Mouse (Mus musculus) urinary bladder, postnatal 10 days (tissue): Measurements from ENCODE around the gene Smc6.
A peak's percentile ranks its signal among the peaks of the same experiment; 100 is the strongest.

ENCODE experiments used
- DNase-seq: peaks from one replicate; pipeline ENCODE4 v3.0.0; 2022; ENCODE audit warnings: low spot score

The Smc6 gene

DNA sequence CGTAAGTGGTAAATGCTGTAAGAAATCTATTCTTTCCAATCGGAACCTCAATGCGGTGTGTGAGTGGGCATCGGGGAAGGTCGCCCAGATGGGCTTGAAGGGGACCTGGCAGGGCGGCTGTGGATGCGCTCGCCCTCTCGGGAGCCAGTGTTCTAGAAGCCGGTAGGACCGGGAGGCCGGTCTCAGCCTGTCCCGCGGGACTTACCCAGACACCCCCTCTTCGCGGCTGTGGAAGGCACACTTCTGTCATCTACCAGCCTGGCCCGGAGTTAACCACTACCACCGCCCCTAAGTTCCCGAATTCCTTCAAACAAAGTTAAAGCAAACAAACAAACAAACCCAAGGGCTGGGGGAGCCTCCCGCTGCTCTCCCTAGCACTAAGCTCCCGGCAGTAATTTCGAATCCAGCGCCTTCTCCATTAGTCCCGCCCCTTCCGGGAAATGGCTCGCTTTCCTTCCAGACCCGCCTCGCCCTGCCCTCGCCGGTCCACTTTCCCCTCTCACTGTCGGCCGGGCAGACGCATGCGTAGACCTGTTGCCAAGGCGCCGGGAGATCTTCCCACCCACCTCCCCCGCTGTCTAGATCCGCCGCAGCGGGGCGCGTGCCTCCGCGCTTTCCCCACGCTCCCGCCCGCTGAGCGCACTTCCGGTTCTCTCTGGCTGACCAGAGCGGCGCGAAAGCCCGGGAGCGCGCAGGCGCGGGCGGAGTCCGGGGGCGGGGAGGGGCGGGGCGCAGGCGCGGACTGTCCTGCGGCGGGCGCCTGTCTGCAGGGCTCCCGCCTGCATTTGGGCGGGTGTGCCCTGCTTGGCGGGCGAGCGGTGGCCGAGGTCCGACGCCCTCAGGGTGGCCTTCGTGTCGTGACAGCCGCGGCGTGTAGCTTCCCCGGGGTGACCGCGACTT is at the start of gene Smc6, which contains the start of gene Gen1:
Gene Smc6, plus strand, starts transcription at position 505 of the 900 bp plus-strand sequence.
Gene Gen1, minus strand, starts transcription at position 420 of the 900 bp plus-strand sequence.
- DNase-seq, result peak; percentile 77

DNA sequence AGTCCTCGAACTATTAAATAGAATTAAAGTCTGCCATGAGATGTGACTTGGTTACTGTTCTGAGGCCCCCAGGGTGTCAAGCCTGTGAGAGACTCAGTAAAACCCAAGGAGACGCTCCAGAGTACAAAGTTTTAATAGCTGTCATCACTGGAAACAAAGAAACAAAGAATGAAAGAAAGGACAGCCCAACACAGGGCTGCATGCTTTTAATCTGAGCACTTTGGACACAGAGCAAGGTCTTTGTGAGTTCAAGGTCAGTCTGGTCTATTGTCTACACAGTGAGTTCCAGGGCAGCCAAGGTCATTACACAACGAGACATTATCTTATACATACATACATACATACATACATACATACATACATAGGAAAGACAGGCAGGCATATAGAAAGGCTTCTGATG is 49.2 kb upstream of the Smc6 start:
- no peak for DNase-seq

DNA sequence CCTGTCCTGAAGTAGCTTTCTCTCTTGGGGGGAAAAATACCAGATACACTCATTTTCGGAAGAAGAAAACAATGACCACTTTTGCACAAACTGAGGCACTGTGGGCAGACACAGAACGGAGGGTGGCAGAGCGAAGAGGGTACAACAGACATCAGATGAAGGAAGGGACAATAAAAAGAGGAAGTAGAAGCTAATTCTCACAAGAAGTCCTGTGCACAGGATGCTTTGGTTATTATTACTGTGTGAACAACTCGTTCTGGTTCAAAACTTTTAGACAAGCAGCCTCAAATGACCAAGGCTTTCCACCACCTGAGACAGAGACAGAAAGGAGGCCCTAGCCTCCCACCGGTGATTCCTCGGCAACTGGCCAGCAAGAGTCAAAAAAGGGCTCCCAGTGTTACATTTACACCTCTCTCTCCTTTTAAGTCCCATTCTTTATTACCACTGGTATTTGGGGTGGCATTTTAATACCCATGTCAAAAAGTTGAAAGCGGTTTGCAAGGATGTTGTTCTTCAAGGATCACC is 47.9 kb upstream of the Smc6 start:
- DNase-seq, result no peak

DNA sequence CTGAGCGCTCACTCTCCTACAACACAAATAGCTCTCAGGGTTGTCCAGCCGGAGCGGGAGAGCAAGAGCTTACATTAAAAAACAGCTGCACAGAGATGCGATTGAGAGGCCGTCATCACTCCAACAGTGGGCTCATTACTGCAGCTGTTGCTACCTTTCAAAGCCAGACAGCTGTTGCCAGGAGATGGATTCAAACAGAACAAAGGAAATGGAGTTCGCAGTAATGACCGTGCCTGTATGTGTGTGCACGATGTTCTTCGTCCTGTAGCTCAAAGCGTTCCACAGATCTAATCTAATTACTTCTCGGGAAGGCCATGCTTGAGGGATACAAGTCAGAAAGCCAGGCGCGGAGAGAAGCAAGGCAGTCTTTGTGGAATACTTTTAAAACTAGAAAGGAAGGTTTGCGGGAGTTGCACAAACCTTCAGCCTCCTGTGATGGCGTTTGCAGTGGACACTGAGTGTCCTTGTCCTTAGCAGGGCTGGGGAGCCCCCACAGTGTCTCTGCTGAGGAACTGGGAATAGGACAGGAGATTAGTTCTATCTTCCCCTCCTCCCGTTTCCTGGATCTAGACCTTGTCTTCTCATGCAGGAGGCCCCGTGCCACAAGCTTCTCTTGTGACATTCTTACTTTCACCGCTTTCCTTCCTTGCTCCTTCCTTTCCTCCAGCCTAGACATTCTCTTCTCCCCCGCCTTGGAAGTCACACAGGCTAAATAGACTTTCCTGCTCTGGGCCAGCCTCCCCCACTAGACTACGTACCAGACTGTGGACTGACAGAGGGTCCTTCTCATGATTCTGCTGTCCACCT is 44.0 kb upstream of the Smc6 start:
- DNase-seq, result no peak

DNA sequence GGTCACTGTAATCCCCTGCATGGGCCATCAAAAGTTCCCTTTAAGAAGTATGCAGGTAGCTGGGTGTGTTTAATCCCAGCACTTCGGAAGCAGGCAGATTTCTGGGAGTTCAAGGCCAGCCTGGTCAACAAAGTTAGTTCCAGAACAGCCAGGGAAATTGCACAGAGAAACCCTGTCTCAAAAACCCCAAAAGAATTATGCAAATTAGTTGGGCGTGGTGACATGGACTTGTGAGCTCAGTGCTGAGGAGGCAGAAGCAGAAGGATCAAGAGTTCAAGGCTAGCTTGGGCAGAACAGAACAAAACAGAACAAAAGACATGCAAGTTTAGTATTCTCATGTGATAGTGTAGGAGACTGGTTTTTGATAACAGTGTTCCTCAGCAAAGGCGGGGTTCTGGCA is 43.1 kb upstream of the Smc6 start:
- no peak for DNase-seq

DNA sequence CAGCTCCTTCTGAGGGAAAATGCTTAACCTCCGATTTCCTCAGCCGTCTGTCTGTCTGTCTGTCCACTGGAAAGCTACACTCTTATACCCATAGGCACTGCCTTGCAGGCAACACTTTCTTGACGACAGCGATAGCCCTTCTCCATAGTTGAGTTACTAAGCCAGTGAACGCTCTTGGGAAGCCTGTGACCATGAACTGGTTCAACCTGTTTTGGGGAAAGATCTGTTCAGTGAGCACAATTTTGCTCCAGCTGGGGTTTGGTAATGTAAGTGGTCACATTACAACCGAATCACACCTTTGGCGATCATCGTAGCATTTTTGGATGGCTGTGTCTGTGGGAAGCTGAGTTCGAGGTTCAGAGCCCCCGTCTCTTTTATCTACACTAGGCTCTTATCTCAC is 42.6 kb upstream of the Smc6 start:
- DNase-seq, result no peak

DNA sequence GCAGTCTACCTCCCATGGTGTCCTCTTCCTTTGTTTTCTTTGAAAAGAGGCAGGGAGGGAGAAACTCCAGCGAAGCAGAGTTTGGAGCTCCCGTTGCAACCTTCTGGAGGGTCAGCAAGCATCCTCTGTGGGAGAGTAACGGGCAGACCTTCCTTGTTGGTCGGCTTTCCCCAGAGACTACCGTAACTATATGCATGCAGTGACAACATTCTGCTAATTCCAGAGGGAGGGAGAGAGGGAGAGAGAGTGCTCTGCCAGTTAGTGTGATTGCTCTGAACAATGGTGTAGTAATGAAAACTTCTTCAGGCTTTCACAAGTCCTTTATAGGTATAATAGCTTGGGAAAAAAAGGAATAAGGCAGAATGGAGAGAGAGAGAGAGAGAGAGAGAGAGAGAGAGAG is 41.0 kb upstream of the Smc6 start:
- DNase-seq, result no peak

DNA sequence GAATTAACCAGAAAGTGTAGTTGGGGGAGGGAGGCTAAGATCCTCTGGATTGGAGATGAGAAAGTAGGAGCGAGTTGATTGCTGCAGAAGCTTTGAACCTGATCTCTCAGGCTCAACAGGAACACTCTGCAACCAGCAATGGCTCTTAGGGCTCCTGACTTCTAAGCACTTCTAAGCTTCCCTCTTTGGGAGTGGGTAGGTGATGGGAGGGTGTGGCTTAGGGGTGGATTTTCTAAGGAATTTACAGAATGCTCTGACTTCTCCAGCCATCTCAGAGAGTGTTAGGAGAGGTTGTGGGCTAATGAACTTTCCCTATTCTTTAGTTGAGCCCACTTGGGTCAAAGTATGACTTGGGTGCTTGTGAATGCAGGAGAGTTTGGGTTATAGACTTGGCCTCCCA is 39.6 kb upstream of the Smc6 start:
- DNase-seq, result no peak

DNA sequence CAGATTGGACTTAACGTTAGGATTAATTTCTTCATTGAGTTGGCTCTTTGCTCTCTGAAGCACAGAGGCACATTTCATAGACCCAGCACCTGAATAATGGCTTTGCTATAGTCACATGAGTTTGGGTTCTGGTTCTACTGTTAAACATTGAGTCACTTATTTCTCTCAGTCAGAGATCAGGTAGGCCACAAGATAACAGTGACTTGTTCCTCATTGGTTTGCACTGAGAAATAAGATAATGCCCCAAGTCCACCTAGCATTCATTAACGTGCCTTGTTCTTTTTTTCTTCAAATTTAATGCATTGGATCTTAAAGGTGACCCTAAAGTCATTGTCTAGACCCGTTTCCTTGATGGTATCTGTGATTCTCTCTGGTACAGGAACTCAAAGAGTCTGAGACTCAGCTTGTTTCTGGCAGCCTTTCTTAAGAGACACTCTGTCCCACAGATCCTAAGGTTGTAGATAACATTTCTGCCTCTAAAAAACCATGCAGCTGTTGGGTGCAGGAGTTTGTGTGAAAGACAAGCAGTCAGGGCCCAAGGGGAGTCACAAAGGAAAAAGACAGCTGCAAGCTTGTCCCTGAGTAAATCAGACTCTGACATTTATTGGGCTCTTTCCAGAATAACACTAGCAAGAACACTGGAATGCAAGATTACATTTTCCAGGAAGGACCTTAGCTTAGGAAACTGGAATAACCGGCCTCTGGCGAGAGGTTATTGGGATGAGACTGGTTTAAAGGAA is 39.0 kb upstream of the Smc6 start:
- no peak for DNase-seq

DNA sequence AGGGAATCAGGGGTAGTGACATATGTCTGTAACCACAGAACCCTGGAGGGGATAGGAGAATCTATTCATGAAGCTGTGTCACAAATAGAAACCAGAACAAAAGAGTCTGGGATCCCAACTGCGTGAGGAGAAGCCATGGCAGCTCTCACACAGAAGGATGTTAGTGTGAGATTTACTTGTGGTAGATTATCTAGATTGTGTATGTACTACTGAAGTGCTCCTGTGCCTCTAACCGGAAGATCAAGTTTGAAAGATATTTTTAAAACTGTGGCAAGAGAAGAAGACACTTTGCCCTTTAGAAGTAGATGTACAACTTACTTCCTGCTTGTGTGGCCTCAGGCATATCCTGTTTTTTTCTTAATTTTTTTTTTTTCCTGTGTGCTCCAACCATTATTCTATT is 35.4 kb upstream of the Smc6 start:
- DNase-seq, result no peak

DNA sequence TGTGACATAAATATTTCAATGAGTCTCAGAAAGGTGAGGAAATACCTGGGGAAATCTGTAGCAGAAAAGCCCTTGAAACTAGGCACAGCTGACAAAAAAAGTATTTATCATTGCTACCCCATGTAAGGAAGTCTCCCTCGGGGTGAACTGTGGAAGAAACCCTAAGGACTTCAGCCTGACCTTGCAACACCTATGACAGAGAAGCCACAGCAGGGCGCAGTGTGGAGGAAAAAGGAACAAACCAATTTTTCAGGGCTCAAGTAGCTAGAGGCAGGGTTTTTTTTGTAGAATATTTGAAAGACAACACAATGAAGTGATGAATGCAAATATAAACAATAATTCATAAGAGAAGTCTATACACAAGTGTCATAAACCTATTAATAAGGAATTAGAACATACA is 29.7 kb upstream of the Smc6 start:
- DNase-seq, result no peak

DNA sequence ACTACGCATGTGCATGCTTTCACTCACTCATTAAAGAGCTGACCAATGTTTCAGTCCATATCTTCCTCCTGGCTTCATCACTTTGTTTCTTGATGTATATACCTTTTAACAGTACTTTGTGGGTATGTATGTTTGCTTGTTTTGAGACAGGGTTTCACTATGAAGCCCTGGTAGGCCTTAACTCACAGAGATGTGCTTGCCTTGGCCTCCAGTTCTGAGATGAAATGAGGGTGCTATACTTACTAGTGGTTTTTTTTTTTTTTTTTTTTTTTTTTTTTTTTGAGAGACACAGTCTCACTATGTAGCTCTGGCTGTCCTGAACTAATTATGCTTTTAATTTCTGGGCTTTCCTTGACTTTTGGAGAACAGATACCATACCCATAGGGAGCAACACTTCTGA is 18.2 kb upstream of the Smc6 start:
- DNase-seq, result no peak

DNA sequence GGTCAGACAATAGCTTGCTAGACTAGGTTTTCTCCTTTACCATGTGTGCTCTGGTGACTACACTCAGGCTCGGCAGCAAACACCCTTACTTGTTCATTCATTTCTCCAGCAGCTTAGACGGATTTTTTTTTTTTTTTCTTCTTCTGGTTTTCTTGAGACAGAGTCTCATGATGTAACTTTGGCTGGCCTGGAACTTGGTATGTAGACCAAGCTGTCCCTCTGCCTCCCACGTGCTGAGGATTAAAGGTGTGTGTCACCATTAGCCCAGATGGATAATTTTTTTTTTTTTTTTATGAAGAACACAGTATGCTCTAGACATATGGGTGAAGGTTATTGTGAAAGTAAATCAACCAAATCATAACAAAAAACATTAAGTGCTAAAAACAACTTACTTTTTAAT is 15.4 kb upstream of the Smc6 start:
- DNase-seq, result no peak

DNA sequence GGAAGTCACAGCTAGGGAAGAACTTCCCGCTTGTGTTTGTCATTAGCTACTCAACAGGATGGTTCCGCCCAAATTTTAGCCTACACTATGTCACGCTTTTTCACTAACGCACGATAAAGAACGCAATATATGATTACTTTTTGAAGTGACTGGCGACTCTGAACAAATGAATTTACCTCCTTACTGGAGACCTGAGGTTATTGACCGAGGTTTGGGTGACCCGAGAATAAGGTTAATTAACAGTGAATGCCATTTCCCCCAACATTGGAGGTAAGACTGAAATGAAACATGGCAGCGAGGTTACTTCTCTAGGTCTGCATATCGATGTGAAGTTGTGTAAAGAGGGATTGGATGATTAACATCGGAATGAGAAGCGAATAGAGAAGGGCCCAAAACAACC is 791 bp upstream of the Smc6 start:
- no peak for DNase-seq

DNA sequence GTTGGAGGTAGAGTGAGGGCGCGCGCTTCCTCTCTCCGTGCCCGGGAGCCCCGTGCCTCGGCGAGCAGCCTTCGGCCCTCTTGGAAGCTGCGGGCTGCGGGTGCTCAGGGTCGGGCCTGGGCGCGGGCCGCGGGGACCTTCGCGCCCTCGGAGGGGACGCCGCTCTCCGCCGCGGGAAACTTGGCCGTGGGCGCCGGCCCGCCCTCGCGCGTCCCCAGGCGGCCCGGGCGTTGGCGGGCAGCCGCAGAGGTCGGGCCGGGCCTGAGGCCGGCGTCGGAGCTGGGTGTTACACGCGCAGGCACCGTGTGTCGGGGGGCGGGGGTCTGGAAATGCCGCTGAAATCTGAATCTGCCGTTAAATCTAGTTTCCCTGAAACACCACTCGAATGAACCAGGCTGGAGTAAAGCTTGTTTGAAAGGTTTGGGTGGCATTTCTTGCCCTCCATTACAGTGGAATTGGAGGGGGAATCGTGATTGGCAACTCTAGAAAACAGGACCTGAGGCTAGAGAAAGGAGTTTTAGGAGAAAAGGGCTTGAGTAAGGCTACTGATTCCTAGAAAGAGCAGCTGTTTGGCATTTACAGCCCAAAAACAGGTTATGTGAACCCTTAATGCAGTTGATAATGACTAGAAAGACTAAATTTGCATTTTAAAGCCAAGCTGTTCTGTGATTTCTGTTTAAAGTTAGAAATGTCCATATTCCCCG is 748 bp downstream of the Smc6 start:
- DNase-seq, result no peak

DNA sequence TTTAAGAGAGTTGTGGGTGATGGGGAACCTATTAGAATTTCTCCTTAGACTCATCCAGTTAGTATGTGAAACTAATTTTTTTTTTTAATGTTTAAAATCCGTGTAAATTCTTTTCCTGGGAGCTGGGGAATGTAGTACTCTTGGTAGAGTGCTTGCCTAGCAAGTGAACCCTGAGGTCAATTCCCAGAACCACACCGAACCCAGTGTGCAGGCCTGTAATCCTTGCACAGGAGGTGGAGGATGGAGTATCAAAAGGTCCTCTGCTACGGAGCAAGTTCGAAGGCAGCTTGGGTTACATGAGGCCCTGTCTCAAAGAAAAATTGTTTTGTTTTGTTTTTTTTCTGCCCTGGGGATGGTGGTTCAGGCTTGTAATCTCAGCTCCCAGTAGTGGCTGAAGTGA is 1.3 kb downstream of the Smc6 start:
- DNase-seq, result no peak

DNA sequence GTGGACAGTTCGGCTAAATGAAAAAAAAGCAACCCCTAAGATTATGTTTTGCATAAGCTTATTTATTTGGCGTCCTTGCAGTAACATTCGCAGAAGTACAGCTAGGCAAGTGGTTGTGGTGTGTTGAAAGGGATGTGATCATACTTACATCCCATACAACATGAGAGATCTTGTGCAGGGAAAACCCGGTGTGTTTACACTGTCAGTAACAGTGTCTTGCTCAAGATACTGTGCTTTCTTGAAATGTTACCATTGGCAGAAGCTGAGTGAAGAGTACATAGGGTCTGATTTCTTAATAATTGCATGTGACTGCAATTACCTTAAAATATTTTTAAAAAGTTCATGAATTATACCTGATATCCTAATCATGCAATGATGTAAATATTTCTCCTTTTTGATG is 6.9 kb downstream of the Smc6 start:
- no peak for DNase-seq

DNA sequence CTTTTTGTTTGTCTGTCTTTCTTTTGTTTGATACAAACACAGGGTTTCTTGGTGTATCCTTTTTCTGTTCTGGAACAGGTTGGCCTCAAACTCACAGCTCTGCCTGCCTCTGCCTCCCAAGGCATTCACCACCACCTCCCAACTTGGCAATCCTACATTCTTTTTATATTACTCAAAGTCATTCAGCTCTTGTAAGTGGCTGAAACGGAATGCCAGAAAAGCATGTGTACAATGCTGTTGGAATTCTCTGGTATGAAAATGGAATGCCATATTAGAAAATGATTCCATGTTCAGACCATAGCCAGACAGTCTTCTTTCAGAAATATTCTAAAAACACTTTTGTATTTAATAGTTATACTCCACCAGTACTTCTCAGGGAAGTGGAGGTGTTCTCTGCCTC is 7.5 kb downstream of the Smc6 start:
- DNase-seq, result no peak

DNA sequence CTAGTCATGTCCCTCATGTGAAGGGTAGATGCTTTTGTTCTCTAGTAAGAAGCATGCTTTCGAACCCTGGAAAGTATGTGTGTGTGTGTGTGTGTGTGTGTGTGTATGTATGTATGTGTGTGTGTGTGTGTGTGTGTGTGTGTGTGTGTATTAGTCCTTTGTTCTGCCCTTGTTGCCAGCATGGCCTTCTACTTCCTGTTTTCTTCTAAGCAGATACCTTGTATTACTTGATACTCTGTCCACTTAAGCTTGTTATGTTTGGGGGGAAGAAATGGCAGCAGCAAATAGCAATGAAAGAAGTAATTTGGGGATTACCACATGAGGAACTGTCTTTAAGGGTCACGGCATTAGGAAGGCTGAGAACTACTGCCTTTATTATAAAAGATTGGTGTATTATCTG is 10.9 kb downstream of the Smc6 start:
- no peak for DNase-seq

DNA sequence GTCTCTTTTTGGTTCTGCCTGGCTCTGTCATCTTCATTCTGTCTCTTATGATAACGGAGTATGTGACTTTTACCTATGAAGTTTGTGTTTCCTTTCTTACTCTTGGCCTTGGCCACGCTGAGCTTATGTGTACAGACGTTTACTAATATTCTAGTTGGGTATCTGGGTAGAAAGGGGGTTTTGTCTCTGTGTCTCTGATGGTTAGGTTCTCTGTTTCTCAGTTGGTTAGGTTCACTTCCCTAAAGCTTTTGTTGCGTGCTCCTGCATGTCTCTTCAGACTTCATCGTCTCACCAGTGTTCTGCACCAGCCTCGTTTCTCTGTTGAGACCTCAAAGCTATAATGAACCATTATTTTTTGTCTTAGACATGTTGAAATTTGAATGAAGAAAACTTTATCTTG is 11.5 kb downstream of the Smc6 start:
- DNase-seq, result no peak

DNA sequence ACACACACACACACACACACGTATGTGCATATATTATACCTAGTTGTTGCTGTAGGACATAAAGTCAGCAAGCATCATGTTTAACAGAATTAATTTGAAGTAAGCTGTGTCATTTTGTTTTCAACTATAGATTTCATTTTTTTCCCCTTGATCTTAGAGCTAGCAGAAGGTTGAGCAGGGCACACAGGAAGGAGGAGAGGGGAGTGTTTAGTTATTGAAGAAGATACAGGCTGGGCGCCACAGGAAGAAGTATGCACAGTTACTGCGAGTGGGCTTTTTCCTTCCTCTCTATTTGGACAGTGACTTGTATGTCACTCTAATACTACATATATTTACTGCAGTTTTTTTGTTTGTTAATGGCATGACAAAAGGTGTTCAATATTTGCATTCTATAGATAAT is 14.2 kb downstream of the Smc6 start:
- no peak for DNase-seq

DNA sequence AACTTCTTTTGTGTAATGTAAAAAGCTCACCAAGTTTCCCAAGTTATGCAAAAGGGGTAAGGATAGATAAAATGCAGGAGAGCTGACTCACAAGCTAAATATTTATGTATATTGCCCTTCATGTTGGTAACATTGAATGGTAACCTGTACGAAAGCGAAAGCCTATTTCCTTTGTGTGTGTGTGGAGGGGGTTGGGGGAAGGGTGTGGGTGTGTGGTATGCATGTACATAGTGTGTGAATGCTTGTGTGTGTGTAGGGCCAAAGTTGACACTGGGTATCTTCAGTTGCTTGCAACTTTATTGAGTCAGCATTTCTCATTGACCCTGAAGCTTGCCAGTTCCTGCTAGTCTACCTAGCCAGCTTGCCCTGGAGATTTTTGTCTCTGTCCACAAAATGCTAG is 15.9 kb downstream of the Smc6 start:
- no peak for DNase-seq
